Mouse (Mus musculus) testis, adult 2 months (tissue): ENCODE measurements around the gene Wars.

Experiments used
- CTCF ChIP-seq: fragments of 200-500 bp; IDR thresholded peaks from 2 replicates; pipeline ENCODE4 v1.5.1; 2012; ENCODE audit warnings: low read depth, mild to moderate bottlenecking, inconsistent platforms, low read length, moderate library complexity; ENCODE audit not compliant: control insufficient read depth, insufficient read depth, insufficient replicate concordance
- POLR2A ChIP-seq: fragments of 200-500 bp; IDR thresholded peaks from 2 replicates; pipeline ENCODE4 v1.6.1; 2012; ENCODE audit warnings: low read depth, mild to moderate bottlenecking, inconsistent platforms, low read length, moderate library complexity; ENCODE audit not compliant: control insufficient read depth

DNA sequence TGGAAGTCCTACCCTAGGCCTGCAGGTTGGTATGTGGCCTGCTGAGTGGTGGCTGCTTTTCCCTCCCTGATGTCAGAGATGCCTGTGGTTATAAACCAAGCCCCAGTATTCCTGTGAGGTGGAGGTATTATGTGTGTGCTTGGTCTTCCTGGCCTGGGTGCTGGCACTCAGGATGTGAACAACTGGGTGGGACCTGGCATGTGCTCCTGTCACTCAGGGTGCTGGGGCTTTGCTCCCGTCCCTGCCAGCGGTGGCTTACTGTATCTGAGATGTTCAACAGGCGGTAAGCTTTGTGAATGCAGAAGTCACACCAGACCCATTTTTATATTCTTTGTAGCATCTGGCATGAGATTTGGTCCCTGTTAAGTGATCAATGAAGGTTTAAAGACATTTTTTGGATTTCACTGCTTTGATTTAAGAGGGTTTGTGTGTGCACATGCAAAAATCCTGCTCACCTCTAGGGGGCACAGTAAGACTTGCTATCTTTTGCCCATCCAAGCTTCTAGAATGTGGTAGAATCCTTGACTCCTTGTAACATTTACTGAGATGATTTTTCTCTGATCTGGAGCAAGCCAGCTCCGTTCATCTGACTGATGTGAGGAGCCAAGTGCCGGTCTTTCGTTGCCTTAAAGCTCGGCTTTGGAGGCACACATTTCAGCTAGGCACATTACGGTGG is 9.8 kb upstream of the Wars start:
- TF ChIP-seq POLR2A (no peak), CTCF (no peak; the same call in 1 of the 2 replicates)
